Mouse (Mus musculus): Measurements from ENCODE around the gene Olfr275.
"Not testable (repeated sequence)": the region's sequence is repeated elsewhere in the genome, so short reads cannot be mapped to it uniquely, and the experiment has no call there.

Olfr275 gene

GRCm38 (mm10) chr4:52814304-52814703 lies at the start of gene Olfr275:
Olfr275 (plus strand) TSS chr4:52814604.
- no peak for DNase-seq (ENCODE audit: inconsistent ontology term)

GRCm38 (mm10) chr4:52765612-52766011 lies 48.8 kb upstream of the Olfr275 start:
- no peak for DNase-seq (ENCODE audit: inconsistent ontology term)

- DNase-seq (ENCODE audit: inconsistent ontology term) = no peak
Measured at GRCm38 (mm10) chr4:52772186-52772585, 42.2 kb upstream of the Olfr275 start.

GRCm38 (mm10) chr4:52800013-52800412 lies 14.4 kb upstream of the Olfr275 start:
- DNase-seq (ENCODE audit: inconsistent ontology term) = no peak

GRCm38 (mm10) chr4:52811871-52812270 lies 2.5 kb upstream of the Olfr275 start:
- no peak for DNase-seq (ENCODE audit: inconsistent ontology term)

GRCm38 (mm10) chr4:52821375-52821774 lies 7.0 kb downstream of the Olfr275 start:
- DNase-seq (ENCODE audit: inconsistent ontology term) = no peak

- DNase-seq (ENCODE audit: inconsistent ontology term) = not testable (repeated sequence)
Measured at GRCm38 (mm10) chr4:52845411-52845810, 31.0 kb downstream of the Olfr275 start.

GRCm38 (mm10) chr4:52849039-52849635 lies 34.7 kb downstream of the Olfr275 start:
- DNase-seq (ENCODE audit: inconsistent ontology term) = no peak

- DNase-seq (ENCODE audit: inconsistent ontology term) = no peak
Measured at GRCm38 (mm10) chr4:52849672-52850071, 35.3 kb downstream of the Olfr275 start.

- no peak for DNase-seq (ENCODE audit: inconsistent ontology term)
Measured at GRCm38 (mm10) chr4:52859136-52859535, 44.7 kb downstream of the Olfr275 start, which contains the start of gene Olfr273. Olfr273 (minus strand) TSS chr4:52859236.

- DNase-seq (ENCODE audit: inconsistent ontology term) = no peak
Measured at GRCm38 (mm10) chr4:52864156-52864555, 49.8 kb downstream of the Olfr275 start.
